Mouse (Mus musculus) midbrain, embryonic 13.5 days (tissue): ENCODE data around the gene Chrnb1. TPM values are rescaled to one million over a fixed set of nuclear protein-coding genes. Genes with fewer than 3 reads are reported as not detected.

Experiments
- ATAC-seq: fragments of 200-750 bp; cut with Nextera tagmentation; 2 replicates; pipeline ENCODE4 v1.8.0; 2017; ENCODE audit warnings: mild to moderate bottlenecking, moderate TSS enrichment, moderate library complexity
- H3K27ac ChIP-seq: fragments of 300-500 bp; sonication (generic); 2 replicates; pipeline ENCODE4 v1.5.1; 2015; ENCODE audit warnings: inconsistent platforms, mild to moderate bottlenecking, moderate library complexity
- H3K27me3 ChIP-seq: fragments of 300-500 bp; sonication (generic); 2 replicates; pipeline ENCODE4 v1.6.1; 2015; ENCODE audit warnings: mild to moderate bottlenecking, inconsistent platforms
- H3K36me3 ChIP-seq: fragments of 300-500 bp; sonication (generic); 2 replicates; pipeline ENCODE4 v1.6.1; 2015; ENCODE audit warnings: mild to moderate bottlenecking, inconsistent platforms
- H3K4me1 ChIP-seq: fragments of 300-500 bp; sonication (generic); replicated peaks from 2 replicates; pipeline ENCODE4 v1.6.1; 2015; ENCODE audit warnings: inconsistent platforms
- H3K4me2 ChIP-seq: fragments of 300-500 bp; sonication (generic); replicated peaks from 2 replicates; pipeline ENCODE4 v1.6.1; 2015; ENCODE audit warnings: moderate library complexity, mild to moderate bottlenecking, inconsistent platforms
- H3K4me3 ChIP-seq: fragments of 300-500 bp; sonication (generic); replicated peaks from 2 replicates; pipeline ENCODE4 v1.5.1; 2015; ENCODE audit warnings: mild to moderate bottlenecking, inconsistent platforms
- H3K9ac ChIP-seq: fragments of 300-500 bp; sonication (generic); replicated peaks from 2 replicates; pipeline ENCODE4 v1.6.1; 2015; ENCODE audit warnings: mild to moderate bottlenecking, inconsistent platforms
- H3K9me3 ChIP-seq: fragments of 300-500 bp; sonication (generic); 2 replicates; pipeline ENCODE4 v1.6.1; 2016; ENCODE audit warnings: mild to moderate bottlenecking, inconsistent platforms
- WGBS: fragments of 180-500 bp; shearing (Covaris S2); methylation state at CpG from one replicate; pipeline ENCODE4 v1.1.7; 2015; 5-methylcytosine and 5-hydroxymethylcytosine counted together
- polyA plus RNA-seq: library from polyadenylated mRNA; unstranded; fragments of >200 nt; fragmentation: Nextera tagmentation; extraction: Ambion mirVana; gene quantifications from 2 replicates; pipeline ENCODE4 v1.2.1, GENCODE M21; 2015

The Chrnb1 gene
- polyA plus RNA-seq, result 0.83 and 0.85 TPM in 2 replicates

- WGBS, result 1% methylated on average over 52 of the region's 52 CpGs
- Histone ChIP-seq H3K9ac (peak within 1 kb of the TSS; percentile 49), H3K36me3 (no peaks in the 10 kb centered on the region), H3K4me1 (peaks cover 28% of the 10 kb centered on the region), H3K27me3 (peaks cover 44% of the 10 kb centered on the region), H3K27ac (no peak within 1 kb of the TSS), H3K4me3 (peak within 1 kb of the TSS; percentile 43), H3K9me3 (no peaks in the 10 kb centered on the region), H3K4me2 (peak within 1 kb of the TSS; percentile 73)
- ATAC-seq, result peak; percentile 91
These were observed at the start of gene Chrnb1 for GRCm38 (mm10) chr11:69795168-69795982. Gene Chrnb1 (minus strand): TSS chr11:69795943.

- H3K36me3 ChIP-seq, result peaks cover under 1% of the 10 kb centered on the region
- H3K4me3 ChIP-seq, result peak overlapping the region; percentile 97
- no peaks in the 10 kb centered on the region for H3K27me3 ChIP-seq
- H3K27ac ChIP-seq, result peak overlapping the region; percentile 98
- no peaks in the 10 kb centered on the region for H3K9me3 ChIP-seq
- peak overlapping the region; percentile 76 for H3K9ac ChIP-seq
- 0% methylated on average over 7 of the region's 7 CpGs for WGBS
- ATAC-seq, result 0 out of 2 replicates have a peak, but pooled peaks have one; percentile 0
- peak overlapping the region; percentile 99 for H3K4me2 ChIP-seq
- H3K4me1 ChIP-seq, result peaks cover 34% of the 10 kb centered on the region
These were observed 43.0 kb upstream of the Chrnb1 start for GRCm38 (mm10) chr11:69838714-69839104.

DNA sequence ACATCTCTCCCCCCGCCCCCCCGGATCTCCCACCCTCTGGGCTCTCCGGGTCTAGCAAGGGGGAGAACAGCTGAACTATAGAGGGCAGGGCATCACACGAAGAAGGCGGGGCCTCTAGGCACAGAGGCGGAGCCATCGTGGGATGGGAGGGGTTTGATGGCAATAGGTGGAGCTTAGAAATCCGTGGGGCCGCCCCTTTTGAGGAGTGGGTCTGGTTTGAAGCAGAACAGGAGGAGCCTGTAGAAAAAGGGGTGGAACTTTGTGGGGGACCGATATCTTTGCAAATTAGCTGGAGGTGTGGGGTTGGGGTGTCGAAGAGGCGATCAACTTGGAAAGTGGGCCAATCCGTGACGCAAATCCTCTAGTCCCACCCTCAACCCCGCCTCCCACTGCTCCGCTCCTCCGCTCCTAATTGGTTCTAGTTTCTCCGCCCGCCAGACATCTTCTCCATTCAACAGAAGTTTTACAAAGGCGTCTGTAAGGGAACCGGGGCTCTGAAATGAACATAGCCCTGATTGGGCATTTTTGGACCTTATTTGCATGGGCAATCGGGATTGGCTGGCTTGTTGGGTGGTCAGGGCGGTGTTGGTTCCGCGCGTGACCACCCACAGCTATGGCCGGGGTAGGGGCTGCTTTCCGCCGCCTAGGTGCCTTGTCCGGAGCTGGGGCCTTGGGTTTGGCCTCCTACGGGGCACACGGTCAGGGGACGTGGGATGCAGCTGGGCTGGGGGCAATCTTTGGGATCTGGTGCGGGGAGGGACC lies 42.4 kb upstream of the Chrnb1 start, which contains the start of gene Tmem256:
Gene Tmem256, plus strand, starts transcription at position 563 of the 762 bp plus-strand sequence.
- H3K27me3 ChIP-seq, result no peaks in the 10 kb centered on the region
- peak within 1 kb of the TSS; percentile 98 for H3K27ac ChIP-seq
- H3K36me3 ChIP-seq, result peaks cover 7% of the 10 kb centered on the region
- H3K4me1 ChIP-seq, result peaks cover 40% of the 10 kb centered on the region
- under 1% methylated on average over 34 of the region's 34 CpGs for WGBS
- H3K9ac ChIP-seq, result peak within 1 kb of the TSS; percentile 99
- peak; percentile 85 for ATAC-seq
- H3K4me3 ChIP-seq, result peak within 1 kb of the TSS; percentile 97
- peak within 1 kb of the TSS; percentile 99 for H3K4me2 ChIP-seq
- H3K9me3 ChIP-seq, result no peaks in the 10 kb centered on the region

GRCm38 (mm10) chr11:69837604-69837951 lies 41.8 kb upstream of the Chrnb1 start, which contains the start of gene Nlgn2:
Gene Nlgn2 (minus strand): TSS chr11:69837784.
- H3K4me3 ChIP-seq, result peak within 1 kb of the TSS; percentile 97
- ATAC-seq, result peak; percentile 70
- no peaks in the 10 kb centered on the region for H3K27me3 ChIP-seq
- no peaks in the 10 kb centered on the region for H3K9me3 ChIP-seq
- peak within 1 kb of the TSS; percentile 99 for H3K4me2 ChIP-seq
- peak within 1 kb of the TSS; percentile 99 for H3K9ac ChIP-seq
- H3K36me3 ChIP-seq, result peaks cover 12% of the 10 kb centered on the region
- under 1% methylated on average over 32 of the region's 32 CpGs for WGBS
- H3K4me1 ChIP-seq, result peaks cover 45% of the 10 kb centered on the region
- peak within 1 kb of the TSS; percentile 98 for H3K27ac ChIP-seq

DNA sequence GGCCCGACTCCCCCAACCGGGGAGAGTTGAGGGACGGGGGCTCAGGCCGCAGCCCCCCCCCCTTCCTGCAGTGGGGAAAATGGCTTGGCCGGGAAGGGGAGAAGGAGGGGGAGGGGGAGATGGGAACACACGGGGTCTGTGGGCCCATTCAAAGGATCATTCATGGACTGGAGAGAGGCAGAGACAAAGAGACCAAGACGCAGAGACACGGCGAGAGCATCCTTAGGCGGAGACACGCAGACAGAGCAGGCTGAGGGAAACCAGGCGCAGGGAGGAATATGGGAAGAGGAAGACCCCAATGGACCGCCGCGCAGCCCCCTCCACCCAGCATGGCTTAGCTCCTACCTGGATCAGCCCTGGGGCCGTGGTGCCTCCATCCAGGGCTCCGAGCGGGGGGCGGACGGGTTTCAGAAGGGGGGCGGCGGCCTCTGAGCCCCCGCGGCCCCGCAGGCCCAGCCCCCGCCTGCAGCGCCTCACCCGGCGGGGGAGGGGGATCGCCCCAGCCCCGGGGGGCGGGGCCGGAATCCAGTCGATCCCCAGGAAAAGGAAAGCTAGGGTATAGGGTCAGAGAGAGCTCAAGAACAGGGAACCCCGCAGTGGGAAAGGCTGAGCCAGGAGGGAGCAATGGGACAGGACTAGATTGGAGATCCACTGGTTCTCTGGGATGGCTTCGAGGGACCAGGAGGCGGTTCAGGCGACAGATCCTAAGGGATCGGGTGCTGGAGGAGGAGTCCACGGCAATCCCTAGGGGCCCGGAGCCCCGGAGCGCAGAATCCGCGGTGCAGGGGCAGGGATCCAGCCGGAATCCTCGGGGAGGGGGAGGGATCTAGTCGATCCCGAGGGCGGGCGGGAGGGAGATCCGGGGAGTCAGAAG lies 41.2 kb upstream of the Chrnb1 start:
- peak overlapping the region; percentile 97 for H3K4me3 ChIP-seq
- peak; percentile 18 for ATAC-seq
- under 1% methylated on average over 48 of the region's 52 CpGs for WGBS
- H3K4me1 ChIP-seq, result peaks cover 51% of the 10 kb centered on the region
- peak overlapping the region; percentile 98 for H3K27ac ChIP-seq
- no peaks in the 10 kb centered on the region for H3K27me3 ChIP-seq
- H3K4me2 ChIP-seq, result peak overlapping the region; percentile 99
- H3K9ac ChIP-seq, result peak overlapping the region; percentile 99
- H3K9me3 ChIP-seq, result no peaks in the 10 kb centered on the region
- H3K36me3 ChIP-seq, result peaks cover 19% of the 10 kb centered on the region

DNA sequence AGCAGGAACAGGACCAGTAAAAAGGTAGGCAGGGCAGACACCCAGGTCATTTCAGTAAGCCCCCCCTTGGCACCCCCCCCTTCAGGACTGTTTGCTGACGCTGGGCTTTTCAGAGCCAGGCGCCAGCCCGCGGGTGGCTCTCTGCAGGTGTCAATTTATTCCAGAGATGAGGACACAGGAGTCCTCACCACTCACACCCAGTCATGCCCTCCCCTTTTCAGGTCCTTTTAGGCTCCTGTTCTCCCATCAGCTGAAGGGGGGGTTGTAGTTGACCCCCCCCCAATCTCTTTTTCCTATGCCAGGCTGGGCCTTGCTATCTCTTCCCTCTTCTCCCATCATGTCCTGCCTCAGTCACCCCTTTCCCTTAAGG lies 40.2 kb upstream of the Chrnb1 start:
- H3K4me3 ChIP-seq, result peak overlapping the region; percentile 97
- no peaks in the 10 kb centered on the region for H3K27me3 ChIP-seq
- peak overlapping the region; percentile 99 for H3K9ac ChIP-seq
- WGBS, result 2% methylated on average over 4 of the region's 4 CpGs
- peak overlapping the region; percentile 99 for H3K4me2 ChIP-seq
- no peak for ATAC-seq
- peaks cover 57% of the 10 kb centered on the region for H3K4me1 ChIP-seq
- H3K9me3 ChIP-seq, result no peaks in the 10 kb centered on the region
- H3K27ac ChIP-seq, result peak overlapping the region; percentile 98
- peaks cover 28% of the 10 kb centered on the region for H3K36me3 ChIP-seq

DNA sequence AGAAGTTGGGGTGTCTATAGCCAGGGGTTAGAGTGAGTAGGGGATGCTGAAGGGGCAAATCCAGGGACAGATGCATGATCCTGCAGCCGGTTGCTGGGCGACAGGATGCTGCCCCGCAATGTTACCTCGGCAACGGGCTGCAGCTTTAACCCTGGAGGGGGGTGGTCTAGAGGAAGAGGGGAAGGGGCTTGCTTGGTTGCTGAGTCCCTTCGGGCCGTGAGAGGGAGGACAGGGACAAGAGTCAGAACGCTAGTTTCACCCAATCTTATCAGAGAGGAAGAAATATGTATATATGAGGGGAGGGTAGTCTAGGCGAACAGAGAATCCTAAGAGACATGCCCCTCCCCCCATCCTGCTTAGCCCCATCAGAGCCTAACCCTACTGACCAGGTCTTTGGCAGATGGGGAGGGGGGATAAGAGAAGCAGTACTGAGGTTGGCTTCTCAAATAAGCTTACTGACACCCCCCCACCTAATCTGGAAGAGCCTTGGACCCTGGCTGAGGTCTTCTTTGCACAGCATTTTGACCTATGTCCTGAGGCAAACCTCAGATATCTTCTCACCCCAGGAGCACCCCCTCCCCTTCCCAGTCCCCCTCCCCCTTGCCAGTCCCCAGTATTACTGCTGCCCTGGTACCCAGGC lies 39.7 kb upstream of the Chrnb1 start:
- 3% methylated on average over 9 of the region's 9 CpGs for WGBS
- no peak for ATAC-seq
- Histone ChIP-seq H3K4me3 (peak overlapping the region; percentile 97), H3K27me3 (no peaks in the 10 kb centered on the region), H3K9ac (peak overlapping the region; percentile 99), H3K27ac (peak overlapping the region; percentile 98), H3K4me1 (peaks cover 58% of the 10 kb centered on the region), H3K4me2 (peak overlapping the region; percentile 99), H3K36me3 (peaks cover 31% of the 10 kb centered on the region), H3K9me3 (no peaks in the 10 kb centered on the region)

- H3K9me3 ChIP-seq, result no peaks in the 10 kb centered on the region
- 5% methylated on average over 46 of the region's 48 CpGs for WGBS
- peak overlapping the region; percentile 99 for H3K4me2 ChIP-seq
- peak overlapping the region; percentile 99 for H3K9ac ChIP-seq
- no peak for ATAC-seq
- peaks cover 39% of the 10 kb centered on the region for H3K36me3 ChIP-seq
- peak overlapping the region; percentile 98 for H3K27ac ChIP-seq
- peaks cover 57% of the 10 kb centered on the region for H3K4me1 ChIP-seq
- H3K4me3 ChIP-seq, result peak overlapping the region; percentile 97
- no peaks in the 10 kb centered on the region for H3K27me3 ChIP-seq
These were observed 38.3 kb upstream of the Chrnb1 start for GRCm38 (mm10) chr11:69834001-69834549.

DNA sequence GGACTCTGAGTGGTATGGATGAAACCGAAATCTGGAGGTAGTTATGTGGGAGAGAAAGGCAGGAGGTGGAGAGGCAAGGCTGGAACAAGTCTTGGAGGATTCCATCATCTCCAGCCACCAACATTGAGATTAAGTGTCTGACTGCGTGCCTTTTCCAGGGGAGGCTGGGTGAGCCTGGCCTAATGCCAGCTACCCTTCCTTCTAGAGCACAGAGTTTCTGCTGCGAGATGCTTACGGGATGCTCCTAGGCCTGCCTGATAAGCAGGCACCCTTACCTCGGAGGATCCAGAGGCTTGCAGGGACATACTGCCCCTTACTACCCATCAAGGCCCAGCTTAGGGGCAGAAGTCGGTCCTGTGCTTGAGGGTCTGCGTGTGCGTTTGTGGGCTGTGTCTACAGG lies 37.8 kb upstream of the Chrnb1 start:
- H3K27ac ChIP-seq, result peak overlapping the region; percentile 98; the same call in 1 of the 2 replicates
- peak overlapping the region; percentile 99 for H3K9ac ChIP-seq
- no peak for ATAC-seq
- no peaks in the 10 kb centered on the region for H3K27me3 ChIP-seq
- no peaks in the 10 kb centered on the region for H3K9me3 ChIP-seq
- H3K4me3 ChIP-seq, result peak overlapping the region; percentile 97
- H3K36me3 ChIP-seq, result peaks cover 44% of the 10 kb centered on the region
- peaks cover 55% of the 10 kb centered on the region for H3K4me1 ChIP-seq
- WGBS, result 57% methylated on average over 8 of the region's 8 CpGs
- peak overlapping the region; percentile 99 for H3K4me2 ChIP-seq

- WGBS, result 58% methylated on average over 5 of the region's 5 CpGs
- Histone ChIP-seq H3K4me2 (no peak overlapping the region), H3K36me3 (peaks cover 91% of the 10 kb centered on the region), H3K4me1 (peaks cover 32% of the 10 kb centered on the region), H3K27ac (no peak overlapping the region), H3K9me3 (no peaks in the 10 kb centered on the region), H3K4me3 (no peak overlapping the region), H3K27me3 (no peaks in the 10 kb centered on the region), H3K9ac (no peak overlapping the region)
- ATAC-seq, result no peak
These were observed 33.1 kb upstream of the Chrnb1 start for GRCm38 (mm10) chr11:69828832-69829231.

- Histone ChIP-seq H3K27me3 (no peaks in the 10 kb centered on the region), H3K4me1 (no peaks in the 10 kb centered on the region), H3K36me3 (peaks cover 52% of the 10 kb centered on the region), H3K9me3 (no peaks in the 10 kb centered on the region), H3K27ac (no peak overlapping the region), H3K4me2 (no peak overlapping the region), H3K4me3 (no peak overlapping the region), H3K9ac (no peak overlapping the region)
- no peak for ATAC-seq
- 80% methylated on average over 2 of the region's 2 CpGs for WGBS
These were observed 27.7 kb upstream of the Chrnb1 start for GRCm38 (mm10) chr11:69823456-69823855.
